Mouse (Mus musculus): ENCODE data around the gene Gabarapl2. TPM values are rescaled to one million over a fixed set of nuclear protein-coding genes. Genes with fewer than 3 reads are reported as not detected.
A peak's percentile ranks its signal among the peaks of the same experiment; 100 is the strongest.

The Gabarapl2 gene
- polyA plus RNA-seq, 1 experiment = 25.4 TPM

GRCm38 (mm10) chr8:111905500-111906121 lies 34.9 kb upstream of the Gabarapl2 start:
- no peak for DNase-seq (ENCODE audit: low read depth in 1 of 2, low spot score in 2 of 2)
- Histone ChIP-seq H3K4me3 (ENCODE audit: extremely low read depth, insufficient read depth, insufficient read length) (no peak overlapping the region), H3K36me3 (ENCODE audit: control insufficient read depth, insufficient read depth, low read length) (no peaks in the 10 kb centered on the region), H3K4me1 (ENCODE audit: control insufficient read depth, insufficient read depth, insufficient read length) (no peaks in the 10 kb centered on the region), H3K27ac (ENCODE audit: insufficient read depth, low read length) (no peak overlapping the region), H3K27me3 (ENCODE audit: control insufficient read depth, insufficient read depth, low read length) (peaks cover 2% of the 10 kb centered on the region; the same call in 1 of the 2 replicates)
- no peak for TF ChIP-seq POLR2A (IDR thresholded peaks at IDR 0.05; ENCODE audit: low read depth, low read length)
- TF ChIP-seq CTCF (IDR thresholded peaks at IDR 0.05; ENCODE audit: extremely low read depth, insufficient read depth, insufficient read length, insufficient replicate concordance) = no peak
- 38% methylated on average over 7 of the region's 8 CpGs for WGBS

- no peaks in the 10 kb centered on the region; the same call in 1 of the 2 replicates for H3K4me1 ChIP-seq (ENCODE audit: control insufficient read depth, insufficient read depth, insufficient read length)
- TF ChIP-seq CTCF (IDR thresholded peaks at IDR 0.05; ENCODE audit: extremely low read depth, insufficient read depth, insufficient read length, insufficient replicate concordance) (no peak), POLR2A (IDR thresholded peaks at IDR 0.05; ENCODE audit: low read depth, low read length) (no peak)
- WGBS = 22% methylated on average over 45 of the region's 47 CpGs
- H3K4me3 ChIP-seq (ENCODE audit: extremely low read depth, insufficient read depth, insufficient read length) = no peak within 1 kb of the TSS
- H3K27me3 ChIP-seq (ENCODE audit: control insufficient read depth, insufficient read depth, low read length) = peaks cover 4% of the 10 kb centered on the region
- H3K36me3 ChIP-seq (ENCODE audit: control insufficient read depth, insufficient read depth, low read length) = no peaks in the 10 kb centered on the region
- no peak for DNase-seq (ENCODE audit: low read depth in 1 of 2, low spot score in 2 of 2)
- no peak within 1 kb of the TSS for H3K27ac ChIP-seq (ENCODE audit: insufficient read depth, low read length)
Observed at GRCm38 (mm10) chr8:111909621-111910450, 30.7 kb upstream of the Gabarapl2 start, which contains the start of gene Chst5. Gene Chst5, minus strand, starts transcription at chr8:111910447.

GRCm38 (mm10) chr8:111911572-111911971 lies 28.9 kb upstream of the Gabarapl2 start:
- TF ChIP-seq CTCF (IDR thresholded peaks at IDR 0.05; ENCODE audit: extremely low read depth, insufficient read depth, insufficient read length, insufficient replicate concordance) = no peak
- no peak for TF ChIP-seq POLR2A (IDR thresholded peaks at IDR 0.05; ENCODE audit: low read depth, low read length)
- Histone ChIP-seq H3K4me1 (ENCODE audit: control insufficient read depth, insufficient read depth, insufficient read length) (no peaks in the 10 kb centered on the region; the same call in 1 of the 2 replicates), H3K27me3 (ENCODE audit: control insufficient read depth, insufficient read depth, low read length) (peaks cover 4% of the 10 kb centered on the region), H3K36me3 (ENCODE audit: control insufficient read depth, insufficient read depth, low read length) (no peaks in the 10 kb centered on the region), H3K27ac (ENCODE audit: insufficient read depth, low read length) (no peak overlapping the region), H3K4me3 (ENCODE audit: extremely low read depth, insufficient read depth, insufficient read length) (no peak overlapping the region)
- WGBS = 71% methylated on average over 7 of the region's 7 CpGs
- DNase-seq (ENCODE audit: low read depth in 1 of 2, low spot score in 2 of 2) = no peak

GRCm38 (mm10) chr8:111912860-111913432 lies 27.6 kb upstream of the Gabarapl2 start:
- no peak overlapping the region for H3K4me3 ChIP-seq (ENCODE audit: extremely low read depth, insufficient read depth, insufficient read length)
- H3K4me1 ChIP-seq (ENCODE audit: control insufficient read depth, insufficient read depth, insufficient read length) = no peaks in the 10 kb centered on the region; the same call in 1 of the 2 replicates
- TF ChIP-seq CTCF (IDR thresholded peaks at IDR 0.05; ENCODE audit: extremely low read depth, insufficient read depth, insufficient read length, insufficient replicate concordance) = no peak
- TF ChIP-seq POLR2A (IDR thresholded peaks at IDR 0.05; ENCODE audit: low read depth, low read length) = no peak
- H3K27ac ChIP-seq (ENCODE audit: insufficient read depth, low read length) = no peak overlapping the region
- no peaks in the 10 kb centered on the region for H3K36me3 ChIP-seq (ENCODE audit: control insufficient read depth, insufficient read depth, low read length)
- 47% methylated on average over 12 of the region's 12 CpGs for WGBS
- peaks cover 4% of the 10 kb centered on the region for H3K27me3 ChIP-seq (ENCODE audit: control insufficient read depth, insufficient read depth, low read length)
- no peak for DNase-seq (ENCODE audit: low read depth in 1 of 2, low spot score in 2 of 2)

GRCm38 (mm10) chr8:111919663-111920062 lies 20.8 kb upstream of the Gabarapl2 start:
- Histone ChIP-seq H3K27ac (ENCODE audit: insufficient read depth, low read length) (no peak overlapping the region), H3K4me1 (ENCODE audit: control insufficient read depth, insufficient read depth, insufficient read length) (no peaks in the 10 kb centered on the region; the same call in 1 of the 2 replicates), H3K36me3 (ENCODE audit: control insufficient read depth, insufficient read depth, low read length) (no peaks in the 10 kb centered on the region), H3K27me3 (ENCODE audit: control insufficient read depth, insufficient read depth, low read length) (no peaks in the 10 kb centered on the region), H3K4me3 (ENCODE audit: extremely low read depth, insufficient read depth, insufficient read length) (no peak overlapping the region)
- DNase-seq (ENCODE audit: low read depth in 1 of 2, low spot score in 2 of 2) = no peak
- 88% methylated on average over 2 of the region's 2 CpGs for WGBS
- TF ChIP-seq CTCF (IDR thresholded peaks at IDR 0.05; ENCODE audit: extremely low read depth, insufficient read depth, insufficient read length, insufficient replicate concordance) = peak; percentile 1; the same call in 1 of the 2 replicates
- no peak for TF ChIP-seq POLR2A (IDR thresholded peaks at IDR 0.05; ENCODE audit: low read depth, low read length)

- WGBS = 81% methylated on average over 4 of the region's 4 CpGs
- H3K4me1 ChIP-seq (ENCODE audit: control insufficient read depth, insufficient read depth, insufficient read length) = no peaks in the 10 kb centered on the region; the same call in 1 of the 2 replicates
- no peak for TF ChIP-seq CTCF (IDR thresholded peaks at IDR 0.05; ENCODE audit: extremely low read depth, insufficient read depth, insufficient read length, insufficient replicate concordance)
- no peak for TF ChIP-seq POLR2A (IDR thresholded peaks at IDR 0.05; ENCODE audit: low read depth, low read length)
Observed at GRCm38 (mm10) chr8:111920971-111921370, 19.5 kb upstream of the Gabarapl2 start.

More at GRCm38 (mm10) chr8:111920971-111921370, 19.5 kb upstream of the Gabarapl2 start:
- H3K27me3 ChIP-seq (ENCODE audit: control insufficient read depth, insufficient read depth, low read length) = no peaks in the 10 kb centered on the region
- no peak for DNase-seq (ENCODE audit: low read depth in 1 of 2, low spot score in 2 of 2)
- no peak overlapping the region for H3K4me3 ChIP-seq (ENCODE audit: extremely low read depth, insufficient read depth, insufficient read length)
- no peaks in the 10 kb centered on the region for H3K36me3 ChIP-seq (ENCODE audit: control insufficient read depth, insufficient read depth, low read length)
- no peak overlapping the region for H3K27ac ChIP-seq (ENCODE audit: insufficient read depth, low read length)
